Comparison of ENCODE assay signal across 9 mouse cellular contexts in genomic region chr11:116661948-116662377, GRCm38 (mm10). TPM values are rescaled to one million over a fixed set of nuclear protein-coding genes. Genes with fewer than 3 reads are reported as not detected.
DNase-seq lines count a peak whose midpoint lies in the region; ATAC-seq and TF ChIP-seq lines count a peak whose summit lies in the region.
"Had no signal": no experiment of that assay in that cellular context is flagged by ENCODE, and none has a peak within 500 bp of the region (broad histone marks: within the 10 kb centered on the region; RNA-seq: fewer than 3 reads in every experiment).

No protein-coding gene starts in this region.

- no peaks in the 10 kb centered on the region for H3K9me3 ChIP-seq in intestine, embryonic 15.5 days
- no peaks in the 10 kb centered on the region for H3K9me3 ChIP-seq in intestine, embryonic 16.5 days (ENCODE audit: control insufficient read depth, low read length)
- H3K9me3 ChIP-seq in forebrain, embryonic 13.5 days (replicated peaks): no peaks in the 10 kb centered on the region
- H3K9me3 ChIP-seq in midbrain, embryonic 11.5 days (ENCODE audit: control insufficient read depth, low read length): no peaks in the 10 kb centered on the region
- H3K9me3 ChIP-seq in liver, embryonic 11.5 days (ENCODE audit: control insufficient read depth, low read length): no peaks in the 10 kb centered on the region
- H3K9me3 ChIP-seq in intestine, postnatal 0 days (ENCODE audit: control insufficient read depth): no peaks in the 10 kb centered on the region
- H3K9me3 ChIP-seq: embryonic facial prominence, embryonic 15.5 days had no signal

- H3K4me1 ChIP-seq in intestine, embryonic 15.5 days (replicated peaks): peaks cover 36% of the 10 kb centered on the region
- peaks cover 30% of the 10 kb centered on the region for H3K4me1 ChIP-seq in intestine, embryonic 16.5 days (ENCODE audit: control insufficient read depth, insufficient read depth, low read length)
- peaks cover 73% of the 10 kb centered on the region for H3K4me1 ChIP-seq in forebrain, embryonic 13.5 days
- peaks cover 48% of the 10 kb centered on the region for H3K4me1 ChIP-seq in midbrain, embryonic 11.5 days (ENCODE audit: control insufficient read depth, insufficient read depth, low read length)
- H3K4me1 ChIP-seq in liver, embryonic 11.5 days (replicated peaks; ENCODE audit: control insufficient read depth, insufficient read depth, low read length): peaks cover 36% of the 10 kb centered on the region
- peaks cover 11% of the 10 kb centered on the region for H3K4me1 ChIP-seq in intestine, postnatal 0 days (replicated peaks; ENCODE audit: control insufficient read depth, insufficient read depth, low read length)

- 58% methylated on average over 8 of the region's 8 CpGs for WGBS in intestine, embryonic 15.5 days
- WGBS in intestine, embryonic 16.5 days: 44% methylated on average over 8 of the region's 8 CpGs
- WGBS in forebrain, embryonic 13.5 days: 47% methylated on average over 8 of the region's 8 CpGs
- WGBS in midbrain, embryonic 11.5 days: 59% methylated on average over 8 of the region's 8 CpGs
- 58% methylated on average over 8 of the region's 8 CpGs for whole genome bisulfite sequencing in liver, embryonic 11.5 days
- 66% methylated on average over 8 of the region's 8 CpGs for WGBS in intestine, postnatal 0 days

- 0 out of 2 replicates have a peak overlapping the region, but pooled peaks have one; percentile 13 for H3K9ac ChIP-seq in intestine, embryonic 15.5 days
- no peak overlapping the region for H3K9ac ChIP-seq in intestine, embryonic 16.5 days (ENCODE audit: low read depth, low read length)
- peak overlapping the region; percentile 46 for H3K9ac ChIP-seq in forebrain, embryonic 13.5 days
- H3K9ac ChIP-seq in midbrain, embryonic 11.5 days (ENCODE audit: low read length): peak overlapping the region; percentile 1
- no peak overlapping the region for H3K9ac ChIP-seq in liver, embryonic 11.5 days (ENCODE audit: low read depth, low read length)
- no peak overlapping the region for H3K9ac ChIP-seq in intestine, postnatal 0 days (ENCODE audit: low read depth, low read length)
- H3K9ac ChIP-seq: embryonic facial prominence, embryonic 15.5 days had no signal

- peak; percentile 72 for DNase-seq in adrenal gland, postnatal 25 days
- no peak for DNase-seq in midbrain, embryonic 11.5 days (ENCODE audit: low spot score, missing footprints)
- DNase-seq in liver, embryonic 11.5 days (ENCODE audit: low spot score): no peak

- no peak overlapping the region for H3K4me3 ChIP-seq in intestine, embryonic 15.5 days (replicated peaks)
- no peak overlapping the region for H3K4me3 ChIP-seq in intestine, embryonic 16.5 days (ENCODE audit: low read length)
- no peak overlapping the region for H3K4me3 ChIP-seq in forebrain, embryonic 13.5 days
- H3K4me3 ChIP-seq in midbrain, embryonic 11.5 days (ENCODE audit: low read depth, low read length): no peak overlapping the region
- H3K4me3 ChIP-seq in liver, embryonic 11.5 days (ENCODE audit: low read depth, low read length): no peak overlapping the region
- no peak overlapping the region for H3K4me3 ChIP-seq in intestine, postnatal 0 days (ENCODE audit: low read depth, low read length)
- H3K4me3 ChIP-seq: embryonic facial prominence, embryonic 15.5 days had no signal

- no peak overlapping the region for H3K27ac ChIP-seq in intestine, embryonic 15.5 days
- H3K27ac ChIP-seq in intestine, embryonic 16.5 days (ENCODE audit: low read length): no peak overlapping the region
- peak overlapping the region; percentile 94 for H3K27ac ChIP-seq in forebrain, embryonic 13.5 days
- H3K27ac ChIP-seq in midbrain, embryonic 11.5 days (ENCODE audit: low read depth, low read length): peak overlapping the region; percentile 8; the same call in 1 of the 2 replicates
- no peak overlapping the region for H3K27ac ChIP-seq in liver, embryonic 11.5 days (ENCODE audit: low read depth, low read length)
- H3K27ac ChIP-seq in intestine, postnatal 0 days (ENCODE audit: low read depth, low read length): no peak overlapping the region
- H3K27ac ChIP-seq: embryonic facial prominence, embryonic 15.5 days had no signal

- no peaks in the 10 kb centered on the region for H3K36me3 ChIP-seq in intestine, embryonic 15.5 days
- no peaks in the 10 kb centered on the region for H3K36me3 ChIP-seq in intestine, embryonic 16.5 days (ENCODE audit: control insufficient read depth, insufficient read depth, low read length)
- H3K36me3 ChIP-seq in forebrain, embryonic 13.5 days (ENCODE audit: poor library complexity, severe bottlenecking): no peaks in the 10 kb centered on the region
- H3K36me3 ChIP-seq in midbrain, embryonic 11.5 days (ENCODE audit: control insufficient read depth, insufficient read depth, low read length): no peaks in the 10 kb centered on the region
- no peaks in the 10 kb centered on the region for H3K36me3 ChIP-seq in liver, embryonic 11.5 days (ENCODE audit: control insufficient read depth, insufficient read depth, low read length)
- no peaks in the 10 kb centered on the region for H3K36me3 ChIP-seq in intestine, postnatal 0 days (ENCODE audit: control insufficient read depth, insufficient read depth)
- H3K36me3 ChIP-seq: embryonic facial prominence, embryonic 15.5 days had no signal

- TF ChIP-seq CTCF in intestine, postnatal 0 days (IDR thresholded peaks at IDR 0.05; ENCODE audit: low read depth): no peak

- ATAC-seq in intestine, embryonic 15.5 days: no peak
- ATAC-seq in intestine, embryonic 16.5 days: no peak
- peak; percentile 19; the same call in 1 of the 2 replicates for ATAC-seq in forebrain, embryonic 13.5 days
- no peak for ATAC-seq in midbrain, embryonic 11.5 days (ENCODE audit: low FRiP score)
- no peak for ATAC-seq in CD4-positive, CD25-positive, alpha-beta regulatory T cell, adult 4 months
- no peak for ATAC-seq in liver, embryonic 11.5 days (replicated peaks; ENCODE audit: low FRiP score)
- no peak for ATAC-seq in intestine, postnatal 0 days

- peaks cover 6% of the 10 kb centered on the region; the same call in 1 of the 2 replicates for H3K27me3 ChIP-seq in intestine, embryonic 15.5 days (replicated peaks)
- peaks cover 3% of the 10 kb centered on the region; the same call in 1 of the 2 replicates for H3K27me3 ChIP-seq in intestine, embryonic 16.5 days (replicated peaks; ENCODE audit: control insufficient read depth, insufficient read depth, low read length)
- H3K27me3 ChIP-seq in forebrain, embryonic 13.5 days: 0 out of 2 replicates have a peak, but pooled peaks cover 4% of the 10 kb centered on the region
- no peaks in the 10 kb centered on the region for H3K27me3 ChIP-seq in midbrain, embryonic 11.5 days (ENCODE audit: control insufficient read depth, insufficient read depth, low read length)
- H3K27me3 ChIP-seq in liver, embryonic 11.5 days (replicated peaks; ENCODE audit: control insufficient read depth, insufficient read depth, low read length): peaks cover 18% of the 10 kb centered on the region
- no peaks in the 10 kb centered on the region; the same call in 1 of the 2 replicates for H3K27me3 ChIP-seq in intestine, postnatal 0 days (replicated peaks; ENCODE audit: control insufficient read depth, insufficient read depth, low read length)

- H3K4me2 ChIP-seq in intestine, embryonic 15.5 days (replicated peaks): no peak overlapping the region
- no peak overlapping the region for H3K4me2 ChIP-seq in intestine, embryonic 16.5 days (ENCODE audit: low read depth, low read length)
- H3K4me2 ChIP-seq in forebrain, embryonic 13.5 days: peak overlapping the region; percentile 42
- H3K4me2 ChIP-seq in midbrain, embryonic 11.5 days: no peak overlapping the region
- H3K4me2 ChIP-seq in liver, embryonic 11.5 days: no peak overlapping the region
- no peak overlapping the region for H3K4me2 ChIP-seq in intestine, postnatal 0 days (replicated peaks; ENCODE audit: low read depth)

RNA-seq across cellular contexts. Expression of gene Cygb, which starts 7.8 kb away (rescaled TPM):
- polyA plus RNA-seq in intestine, embryonic 15.5 days (2015; fragmentation: Nextera tagmentation; extraction: Ambion mirVana): 12.5 and 12.9 TPM in 2 replicates
- 12.3 and 14.4 TPM in 2 replicates for polyA plus RNA-seq in intestine, embryonic 16.5 days (2015; fragmentation: Nextera tagmentation; extraction: Ambion mirVana)
- total RNA-seq in adrenal gland, postnatal 25 days (2021): 18.7 and 25.4 TPM in 2 replicates
- polyA plus RNA-seq in forebrain, embryonic 13.5 days (2015; fragmentation: Nextera tagmentation; extraction: Ambion mirVana): 8.8 and 9.3 TPM in 2 replicates
- polyA plus RNA-seq in midbrain, embryonic 11.5 days (2014; fragmentation: Nextera tagmentation; extraction: Ambion mirVana): 1.7 and 2.1 TPM in 2 replicates
- not detected for polyA plus RNA-seq in CD4-positive, CD25-positive, alpha-beta regulatory T cell, adult 4 months (2017; shearing (Covaris generic))
- polyA plus RNA-seq in liver, embryonic 11.5 days (2014; fragmentation: Nextera tagmentation; extraction: Ambion mirVana): 2.0 and 2.5 TPM in 2 replicates
- polyA plus RNA-seq in intestine, postnatal 0 days (2015; fragmentation: Nextera tagmentation; extraction: Ambion mirVana): 17.5 and 20.2 TPM in 2 replicates

RNA-seq across cellular contexts. Expression of gene Prcd, which starts 8.6 kb away (rescaled TPM):
- polyA plus RNA-seq in intestine, embryonic 15.5 days (2015; fragmentation: Nextera tagmentation; extraction: Ambion mirVana): 1.0 and 1.3 TPM in 2 replicates
- 1.4 and 1.9 TPM in 2 replicates for polyA plus RNA-seq in intestine, embryonic 16.5 days (2015; fragmentation: Nextera tagmentation; extraction: Ambion mirVana)
- 9.2 and 13.0 TPM in 2 replicates for total RNA-seq in adrenal gland, postnatal 25 days (2021)
- polyA plus RNA-seq in forebrain, embryonic 13.5 days (2015; fragmentation: Nextera tagmentation; extraction: Ambion mirVana): 0.79 and 0.80 TPM in 2 replicates
- 0.22 and 1.0 TPM in 2 replicates for polyA plus RNA-seq in midbrain, embryonic 11.5 days (2014; fragmentation: Nextera tagmentation; extraction: Ambion mirVana)
- polyA plus RNA-seq in CD4-positive, CD25-positive, alpha-beta regulatory T cell, adult 4 months (2017; shearing (Covaris generic)): not detected
- polyA plus RNA-seq in liver, embryonic 11.5 days (2014; fragmentation: Nextera tagmentation; extraction: Ambion mirVana): 0.62 and 0.74 TPM in 2 replicates
- polyA plus RNA-seq in intestine, postnatal 0 days (2015; fragmentation: Nextera tagmentation; extraction: Ambion mirVana): 0.84 and 1.1 TPM in 2 replicates

RNA-seq across cellular contexts. Expression of gene Rhbdf2, which starts 35.1 kb away (rescaled TPM):
- polyA plus RNA-seq in intestine, embryonic 15.5 days (2015; fragmentation: Nextera tagmentation; extraction: Ambion mirVana): 8.4 and 8.9 TPM in 2 replicates
- polyA plus RNA-seq in intestine, embryonic 16.5 days (2015; fragmentation: Nextera tagmentation; extraction: Ambion mirVana): 10.8 and 11.9 TPM in 2 replicates
- 17.7 and 24.6 TPM in 2 replicates for total RNA-seq in adrenal gland, postnatal 25 days (2021)
- 0.87 and 0.98 TPM in 2 replicates for polyA plus RNA-seq in forebrain, embryonic 13.5 days (2015; fragmentation: Nextera tagmentation; extraction: Ambion mirVana)
- 1.2 and 1.3 TPM in 2 replicates for polyA plus RNA-seq in midbrain, embryonic 11.5 days (2014; fragmentation: Nextera tagmentation; extraction: Ambion mirVana)
- polyA plus RNA-seq in CD4-positive, CD25-positive, alpha-beta regulatory T cell, adult 4 months (2017; shearing (Covaris generic)): 1 to 10 TPM; 3.3 to 4.3 TPM
- 9.9 and 10.6 TPM in 2 replicates for polyA plus RNA-seq in liver, embryonic 11.5 days (2014; fragmentation: Nextera tagmentation; extraction: Ambion mirVana)
- 7.6 and 8.4 TPM in 2 replicates for polyA plus RNA-seq in intestine, postnatal 0 days (2015; fragmentation: Nextera tagmentation; extraction: Ambion mirVana)

Comparison
In these comparisons a context has a peak if more than half of its experiments do, and no peak if none do; other contexts are left out.
1. H3K9ac ChIP-seq: peak in intestine, embryonic 15.5 days (single experiment), forebrain, embryonic 13.5 days (single experiment) and midbrain, embryonic 11.5 days (single experiment); none in intestine, embryonic 16.5 days (single experiment), liver, embryonic 11.5 days (single experiment) and intestine, postnatal 0 days (single experiment).
2. H3K27ac ChIP-seq: peak in forebrain, embryonic 13.5 days (single experiment) and midbrain, embryonic 11.5 days (single experiment); none in intestine, embryonic 15.5 days (single experiment), intestine, embryonic 16.5 days (single experiment), liver, embryonic 11.5 days (single experiment) and intestine, postnatal 0 days (single experiment).